Mouse (Mus musculus): ENCODE results near the gene Mmel1. TPM values are rescaled to one million over a fixed set of nuclear protein-coding genes. Genes with fewer than 3 reads are reported as not detected.

The Mmel1 gene
- polyA plus RNA-seq, 1 experiment: 1.4 TPM

DNA sequence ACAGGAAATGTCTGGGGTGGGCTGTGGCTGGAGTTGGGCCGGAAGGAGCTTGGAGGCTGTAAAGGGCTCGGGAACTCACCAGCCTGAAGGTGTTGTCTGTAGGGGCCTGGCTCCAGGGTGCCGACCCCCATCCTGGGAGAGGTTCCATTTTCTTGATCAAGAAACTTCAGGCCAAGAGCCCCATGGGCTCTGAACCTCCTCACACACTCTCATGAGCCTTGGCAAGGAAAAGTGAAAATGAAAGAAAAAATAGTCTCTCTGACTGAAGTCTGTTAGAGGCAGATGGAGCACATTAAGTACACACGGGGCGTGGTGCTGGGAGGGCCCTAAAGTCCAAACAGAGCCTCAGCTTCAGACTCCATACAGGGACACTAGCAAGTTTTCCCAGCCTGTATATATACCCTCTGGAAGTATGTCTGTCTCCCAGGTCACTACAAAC lies 58.5 kb downstream of the Mmel1 start:
- Histone ChIP-seq H3K4me1 (ENCODE audit: control insufficient read depth, insufficient read depth, low read length) (no peaks in the 10 kb centered on the region), H3K9me3 (replicated peaks; ENCODE audit: control insufficient read depth, insufficient read depth, low read length, poor library complexity, severe bottlenecking) (no peaks in the 10 kb centered on the region), H3K4me3 (ENCODE audit: low read depth, low read length) (no peak overlapping the region), H3K27me3 (ENCODE audit: control insufficient read depth, insufficient read depth, low read length, poor library complexity, severe bottlenecking) (no peaks in the 10 kb centered on the region), H3K9ac (ENCODE audit: low read depth, poor library complexity, severe bottlenecking) (no peak overlapping the region), H3K36me3 (ENCODE audit: control insufficient read depth, insufficient read depth, low read length, poor library complexity, severe bottlenecking) (no peaks in the 10 kb centered on the region), H3K27ac (ENCODE audit: insufficient read depth, low read length) (no peak overlapping the region)
- no peak for TF ChIP-seq CTCF (IDR thresholded peaks at IDR 0.05; ENCODE audit: low read depth, low read length)
- no peak for TF ChIP-seq POLR2A (IDR thresholded peaks at IDR 0.05; ENCODE audit: insufficient read depth, low read length)
- TF ChIP-seq EP300 (IDR thresholded peaks at IDR 0.05; ENCODE audit: insufficient read depth, low read depth, low read length): no peak

DNA sequence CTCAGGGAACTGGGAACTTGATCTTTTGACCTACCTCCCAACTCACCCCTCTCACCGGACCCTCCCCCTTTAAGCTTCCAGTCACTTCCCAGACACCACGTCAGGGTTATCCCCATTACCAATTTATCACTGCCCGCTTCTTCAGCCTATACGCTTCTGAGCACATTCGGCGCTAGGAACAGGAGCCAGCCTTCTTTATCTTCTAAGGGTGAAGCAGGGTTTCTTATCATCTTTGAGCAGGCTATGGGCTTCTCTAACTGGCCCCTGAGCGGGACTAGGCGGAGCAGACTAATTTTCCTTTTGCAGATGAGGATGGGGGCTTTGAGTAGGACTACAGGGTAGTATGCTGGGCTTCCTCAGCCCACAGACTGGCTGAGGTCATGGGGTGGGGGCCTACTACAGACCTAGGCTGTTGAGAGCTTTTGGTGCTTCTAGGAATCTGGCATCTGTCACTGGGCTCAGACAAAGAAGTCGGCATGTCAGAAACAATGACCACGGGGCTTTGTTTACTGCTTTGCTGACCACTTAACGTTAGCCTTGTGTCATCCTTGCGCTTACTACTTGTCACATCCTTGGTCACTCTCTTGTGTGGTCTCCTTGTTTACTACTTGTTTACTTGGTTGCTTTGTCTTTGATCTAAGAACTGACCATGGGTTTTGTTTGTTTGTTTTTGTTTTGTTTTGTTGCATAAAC lies 59.2 kb downstream of the Mmel1 start, which contains the start of gene Tnfrsf14:
Gene Tnfrsf14, minus strand, starts transcription at position 169 of the 693 bp plus-strand sequence.
- Histone ChIP-seq H3K4me3 (ENCODE audit: low read depth, low read length) (no peak within 1 kb of the TSS), H3K27ac (ENCODE audit: insufficient read depth, low read length) (no peak within 1 kb of the TSS), H3K4me1 (ENCODE audit: control insufficient read depth, insufficient read depth, low read length) (no peaks in the 10 kb centered on the region), H3K36me3 (ENCODE audit: control insufficient read depth, insufficient read depth, low read length, poor library complexity, severe bottlenecking) (no peaks in the 10 kb centered on the region), H3K27me3 (ENCODE audit: control insufficient read depth, insufficient read depth, low read length, poor library complexity, severe bottlenecking) (no peaks in the 10 kb centered on the region), H3K9me3 (replicated peaks; ENCODE audit: control insufficient read depth, insufficient read depth, low read length, poor library complexity, severe bottlenecking) (no peaks in the 10 kb centered on the region), H3K9ac (ENCODE audit: low read depth, poor library complexity, severe bottlenecking) (no peak within 1 kb of the TSS)
- no peak for TF ChIP-seq EP300 (IDR thresholded peaks at IDR 0.05; ENCODE audit: insufficient read depth, low read depth, low read length)
- TF ChIP-seq POLR2A (IDR thresholded peaks at IDR 0.05; ENCODE audit: insufficient read depth, low read length): no peak
- no peak for TF ChIP-seq CTCF (IDR thresholded peaks at IDR 0.05; ENCODE audit: low read depth, low read length)

DNA sequence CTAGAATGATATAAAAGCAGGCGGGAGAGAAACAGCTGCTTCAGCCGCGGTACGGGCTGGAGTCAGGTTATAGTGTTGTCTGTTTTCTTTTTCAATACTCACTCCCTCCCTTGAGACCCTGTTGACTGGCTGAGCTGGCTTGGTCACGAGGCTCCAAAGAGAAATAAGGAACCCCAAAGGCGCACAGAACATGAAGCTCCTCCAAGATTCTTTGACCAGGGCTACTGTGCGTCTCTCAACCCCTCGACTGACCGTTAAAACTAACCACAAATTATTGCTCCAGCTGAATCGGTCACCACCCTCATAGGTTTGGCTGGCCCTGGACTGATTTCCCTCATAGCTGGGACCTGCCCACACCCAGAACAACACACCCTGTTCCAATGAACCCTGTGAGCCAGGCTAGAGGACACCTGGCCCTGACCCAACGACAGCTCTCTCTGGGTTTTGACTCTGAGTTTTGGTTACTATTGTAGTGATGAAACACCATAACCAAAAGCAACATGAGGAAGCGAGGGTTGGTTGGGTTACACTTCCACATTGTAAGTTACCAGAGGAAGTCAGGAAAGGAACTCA lies 59.8 kb downstream of the Mmel1 start:
- TF ChIP-seq POLR2A (IDR thresholded peaks at IDR 0.05; ENCODE audit: insufficient read depth, low read length) (no peak), CTCF (IDR thresholded peaks at IDR 0.05; ENCODE audit: low read depth, low read length) (no peak), EP300 (IDR thresholded peaks at IDR 0.05; ENCODE audit: insufficient read depth, low read depth, low read length) (no peak)
- no peaks in the 10 kb centered on the region for H3K4me1 ChIP-seq (ENCODE audit: control insufficient read depth, insufficient read depth, low read length)
- H3K9me3 ChIP-seq (replicated peaks; ENCODE audit: control insufficient read depth, insufficient read depth, low read length, poor library complexity, severe bottlenecking): no peaks in the 10 kb centered on the region
- H3K36me3 ChIP-seq (ENCODE audit: control insufficient read depth, insufficient read depth, low read length, poor library complexity, severe bottlenecking): no peaks in the 10 kb centered on the region
- H3K27me3 ChIP-seq (ENCODE audit: control insufficient read depth, insufficient read depth, low read length, poor library complexity, severe bottlenecking): no peaks in the 10 kb centered on the region
- no peak overlapping the region for H3K9ac ChIP-seq (ENCODE audit: low read depth, poor library complexity, severe bottlenecking)
- no peak overlapping the region for H3K4me3 ChIP-seq (ENCODE audit: low read depth, low read length)
- no peak overlapping the region for H3K27ac ChIP-seq (ENCODE audit: insufficient read depth, low read length)

DNA sequence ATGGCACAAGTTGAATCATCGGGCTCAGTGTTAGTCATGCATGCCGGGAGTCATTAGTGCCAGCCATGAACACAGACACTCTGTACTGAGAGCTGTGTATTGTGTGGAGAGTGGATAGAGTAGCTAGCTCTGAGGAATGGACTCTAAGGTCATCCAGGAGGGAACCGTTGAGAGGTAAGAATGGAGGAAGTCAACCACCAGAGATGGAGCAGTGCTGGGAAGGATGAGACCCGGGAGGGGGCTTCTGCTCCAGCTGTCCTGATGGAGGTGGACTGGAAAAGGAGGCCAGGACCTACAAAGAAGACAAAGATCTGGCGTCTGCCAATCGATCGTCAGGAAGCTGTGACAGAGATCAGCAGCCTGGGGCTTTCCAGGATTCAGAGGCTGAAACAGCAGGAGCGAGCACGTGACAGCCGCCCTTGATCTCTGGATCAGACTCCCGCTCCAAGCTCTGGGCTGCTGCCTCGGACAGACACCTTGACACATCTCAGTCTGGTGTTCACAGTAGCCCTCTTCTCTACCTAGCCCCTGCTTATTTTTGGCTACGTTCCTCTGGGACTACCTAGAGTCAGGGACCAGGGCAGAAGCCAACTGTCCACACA lies 64.0 kb downstream of the Mmel1 start:
- no peaks in the 10 kb centered on the region for H3K36me3 ChIP-seq (ENCODE audit: control insufficient read depth, insufficient read depth, low read length, poor library complexity, severe bottlenecking)
- no peak overlapping the region for H3K27ac ChIP-seq (ENCODE audit: insufficient read depth, low read length)
- H3K9ac ChIP-seq (ENCODE audit: low read depth, poor library complexity, severe bottlenecking): no peak overlapping the region
- no peak overlapping the region for H3K4me3 ChIP-seq (ENCODE audit: low read depth, low read length)
- H3K9me3 ChIP-seq (replicated peaks; ENCODE audit: control insufficient read depth, insufficient read depth, low read length, poor library complexity, severe bottlenecking): no peaks in the 10 kb centered on the region
- H3K27me3 ChIP-seq (ENCODE audit: control insufficient read depth, insufficient read depth, low read length, poor library complexity, severe bottlenecking): no peaks in the 10 kb centered on the region
- TF ChIP-seq POLR2A (IDR thresholded peaks at IDR 0.05; ENCODE audit: insufficient read depth, low read length): no peak
- no peak for TF ChIP-seq CTCF (IDR thresholded peaks at IDR 0.05; ENCODE audit: low read depth, low read length)
- TF ChIP-seq EP300 (IDR thresholded peaks at IDR 0.05; ENCODE audit: insufficient read depth, low read depth, low read length): no peak
- no peaks in the 10 kb centered on the region for H3K4me1 ChIP-seq (ENCODE audit: control insufficient read depth, insufficient read depth, low read length)

DNA sequence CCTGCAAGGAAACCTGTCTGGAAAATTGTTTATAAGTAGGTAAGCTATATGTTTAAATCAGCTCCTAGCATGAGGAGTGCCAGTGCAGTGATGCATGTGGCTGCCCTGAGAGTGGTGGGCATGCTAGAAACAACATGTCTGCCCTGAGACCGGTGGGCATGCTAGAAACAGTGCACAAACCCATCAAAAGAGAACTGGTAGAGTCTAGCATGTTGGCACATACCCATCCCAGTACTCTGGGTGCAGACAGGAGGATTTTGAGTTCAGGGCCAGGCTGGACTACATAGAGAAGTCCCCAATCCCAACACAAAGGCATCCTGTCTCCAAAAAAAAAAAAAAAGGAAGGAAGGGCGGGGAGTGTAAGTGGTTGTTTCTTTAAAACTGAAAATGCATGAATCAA lies 65.4 kb downstream of the Mmel1 start:
- no peaks in the 10 kb centered on the region for H3K27me3 ChIP-seq (ENCODE audit: control insufficient read depth, insufficient read depth, low read length, poor library complexity, severe bottlenecking)
- no peaks in the 10 kb centered on the region for H3K9me3 ChIP-seq (replicated peaks; ENCODE audit: control insufficient read depth, insufficient read depth, low read length, poor library complexity, severe bottlenecking)
- H3K27ac ChIP-seq (ENCODE audit: insufficient read depth, low read length): no peak overlapping the region
- H3K4me3 ChIP-seq (ENCODE audit: low read depth, low read length): no peak overlapping the region
- H3K4me1 ChIP-seq (ENCODE audit: control insufficient read depth, insufficient read depth, low read length): no peaks in the 10 kb centered on the region
- TF ChIP-seq EP300 (IDR thresholded peaks at IDR 0.05; ENCODE audit: insufficient read depth, low read depth, low read length): no peak
- TF ChIP-seq POLR2A (IDR thresholded peaks at IDR 0.05; ENCODE audit: insufficient read depth, low read length): no peak
- TF ChIP-seq CTCF (IDR thresholded peaks at IDR 0.05; ENCODE audit: low read depth, low read length): no peak
- no peak overlapping the region for H3K9ac ChIP-seq (ENCODE audit: low read depth, poor library complexity, severe bottlenecking)
- H3K36me3 ChIP-seq (ENCODE audit: control insufficient read depth, insufficient read depth, low read length, poor library complexity, severe bottlenecking): no peaks in the 10 kb centered on the region

DNA sequence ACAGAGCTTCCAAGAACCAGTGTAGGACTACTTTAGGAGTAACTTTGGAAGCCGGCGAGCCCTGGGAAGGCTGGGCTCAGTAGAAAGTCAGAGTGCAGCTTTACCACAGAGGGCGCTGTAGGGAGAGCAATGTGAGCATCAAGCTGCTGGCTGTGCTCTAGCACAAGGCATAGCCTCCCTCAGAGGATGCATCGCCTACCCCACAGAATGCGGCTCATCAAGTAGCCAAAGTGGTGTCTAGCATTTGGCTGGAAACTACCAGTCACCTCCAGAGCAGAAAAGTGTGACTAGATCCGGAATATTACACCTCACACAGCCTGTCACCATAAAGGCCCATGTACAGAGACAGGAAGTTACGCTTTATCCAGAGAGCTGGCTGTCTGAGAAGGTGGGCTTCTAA lies 66.4 kb downstream of the Mmel1 start:
- Histone ChIP-seq H3K27me3 (ENCODE audit: control insufficient read depth, insufficient read depth, low read length, poor library complexity, severe bottlenecking) (no peaks in the 10 kb centered on the region), H3K27ac (ENCODE audit: insufficient read depth, low read length) (no peak overlapping the region), H3K9me3 (replicated peaks; ENCODE audit: control insufficient read depth, insufficient read depth, low read length, poor library complexity, severe bottlenecking) (no peaks in the 10 kb centered on the region), H3K9ac (ENCODE audit: low read depth, poor library complexity, severe bottlenecking) (no peak overlapping the region), H3K4me1 (ENCODE audit: control insufficient read depth, insufficient read depth, low read length) (no peaks in the 10 kb centered on the region), H3K36me3 (ENCODE audit: control insufficient read depth, insufficient read depth, low read length, poor library complexity, severe bottlenecking) (no peaks in the 10 kb centered on the region), H3K4me3 (ENCODE audit: low read depth, low read length) (no peak overlapping the region)
- no peak for TF ChIP-seq POLR2A (IDR thresholded peaks at IDR 0.05; ENCODE audit: insufficient read depth, low read length)
- TF ChIP-seq CTCF (IDR thresholded peaks at IDR 0.05; ENCODE audit: low read depth, low read length): peak; percentile 40

Data from ES-Bruce4 (cell line).